Mouse (Mus musculus) myocyte (in vitro differentiated cells): ENCODE measurements around the gene Sec23ip. TPM values are rescaled to one million over a fixed set of nuclear protein-coding genes. Genes with fewer than 3 reads are reported as not detected.

ENCODE experiments used
- H3K27me3 ChIP-seq: one replicate; pipeline ENCODE4 v1.6.1; 2011; ENCODE audit not compliant: control insufficient read depth, insufficient read depth, insufficient read length
- H3K36me3 ChIP-seq: one replicate; pipeline ENCODE4 v1.6.1; 2011; ENCODE audit not compliant: control insufficient read depth, insufficient read depth
- H3K4me2 ChIP-seq: one replicate; pipeline ENCODE4 v1.6.1; 2011; ENCODE audit warnings: low read depth, control low read depth
- H3K4me3 ChIP-seq: one replicate; pipeline ENCODE4 v1.5.1; 2011; ENCODE audit warnings: mild to moderate bottlenecking, control low read depth, moderate library complexity
- H3K79me2 ChIP-seq: one replicate; pipeline ENCODE4 v1.6.1; 2011; ENCODE audit not compliant: control insufficient read depth, insufficient read depth
- H3ac ChIP-seq: one replicate; pipeline ENCODE4 v1.6.1; 2011; ENCODE audit not compliant: control insufficient read depth, insufficient read length
- E2F4 ChIP-seq: IDR thresholded peaks from one replicate; pipeline ENCODE4 v1.6.1; 2011; ENCODE audit warnings: mild to moderate bottlenecking, control low read depth, moderate library complexity; ENCODE audit not compliant: insufficient read depth
- MAX ChIP-seq: IDR thresholded peaks from one replicate; pipeline ENCODE4 v1.6.1; 2011; ENCODE audit warnings: low read depth, mild to moderate bottlenecking, control low read depth
- MYOG ChIP-seq, 3 experiments: IDR thresholded peaks; one replicate each; pipeline ENCODE4 v1.6.1; 2011; ENCODE audit warnings: control low read depth in 2 of 3, low read depth in 2 of 3, mild to moderate bottlenecking in 2 of 3; ENCODE audit not compliant: insufficient read length in 2 of 3, control insufficient read depth in 1 of 3, insufficient read depth in 1 of 3
- POLR2A ChIP-seq: IDR thresholded peaks from one replicate; pipeline ENCODE4 v1.6.1; 2011; ENCODE audit warnings: low read depth, mild to moderate bottlenecking, control low read depth, moderate library complexity; ENCODE audit not compliant: insufficient read length
- USF1 ChIP-seq: IDR thresholded peaks from one replicate; pipeline ENCODE4 v1.6.1; 2011; ENCODE audit warnings: low read depth, mild to moderate bottlenecking, control low read depth, moderate library complexity
- polyA plus RNA-seq: library from polyadenylated mRNA; unstranded; fragments of >200 nt; fragmentation: generic; extraction: Trizol; gene quantifications from one replicate; pipeline ENCODE4 v1.2.1, GENCODE M21; 2012; ENCODE audit warnings: missing spikeins

Sec23ip gene
- polyA plus RNA-seq, 1 experiment: 19.2 TPM

DNA sequence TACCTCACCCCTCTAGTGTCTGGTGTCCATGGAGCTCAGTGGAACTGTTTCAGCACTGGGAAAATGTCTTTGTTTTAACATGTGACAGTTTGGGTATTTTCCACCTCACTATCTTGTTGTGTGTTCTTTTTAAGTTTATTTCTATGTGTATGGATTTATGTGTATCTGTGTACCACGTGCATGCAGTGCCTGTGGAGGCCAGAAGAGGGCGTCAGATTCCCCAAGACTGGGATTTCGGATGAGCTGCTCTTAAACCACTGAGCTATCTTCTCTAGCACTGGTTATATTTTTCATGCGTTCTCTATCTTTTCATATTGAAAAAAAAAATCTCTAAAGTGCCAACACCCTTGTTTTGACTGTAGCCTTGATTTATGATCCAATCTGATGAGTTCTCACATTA lies 88.5 kb downstream of the Sec23ip start:
- no peaks in the 10 kb centered on the region for H3K36me3 ChIP-seq
- H3K4me3 ChIP-seq: no peak overlapping the region
- H3K27me3 ChIP-seq: peaks cover 11% of the 10 kb centered on the region
- H3ac ChIP-seq: no peak overlapping the region
- no peak overlapping the region for H3K4me2 ChIP-seq
- H3K79me2 ChIP-seq: no peaks in the 10 kb centered on the region
- TF ChIP-seq E2F4 (no peak), MYOG (IDR thresholded peaks at IDR 0.05; ENCODE audit: control insufficient read depth in 1 of 3, insufficient read depth in 1 of 3, insufficient read length in 2 of 3, low read depth in 2 of 3) (no peak), USF1 (no peak), MAX (no peak), POLR2A (no peak)

Other genes with a start within 250 kb of the Sec23ip start
- gene Bag3, start 221.3 kb upstream of the Sec23ip start, polyA plus RNA-seq: 68.3 TPM
- gene Inpp5f, start 133.6 kb upstream of the Sec23ip start, polyA plus RNA-seq: 3.6 TPM
- 14.5 TPM for gene Mcmbp, start 4.4 kb upstream of the Sec23ip start, polyA plus RNA-seq